Mouse (Mus musculus): ENCODE measurements around the gene Gm45717. TPM values are rescaled to one million over a fixed set of nuclear protein-coding genes. Genes with fewer than 3 reads are reported as not detected.

The Gm45717 gene
- polyA plus RNA-seq, 1 experiment from 2014 or later = not detected

GRCm38 (mm10) chr7:140912846-140913482 lies 42.8 kb downstream of the Gm45717 start:
- Histone ChIP-seq H3K27me3 (replicated peaks; ENCODE audit: control insufficient read depth, insufficient read depth, low read length) (no peaks in the 10 kb centered on the region), H3K36me3 (ENCODE audit: control insufficient read depth, insufficient read depth, low read length) (no peaks in the 10 kb centered on the region), H3K9me3 (ENCODE audit: control insufficient read depth, low read length) (no peaks in the 10 kb centered on the region), H3K9ac (ENCODE audit: low read depth, low read length) (no peak overlapping the region), H3K4me2 (no peak overlapping the region), H3K4me1 (replicated peaks; ENCODE audit: control insufficient read depth, insufficient read depth, low read length) (peaks cover 6% of the 10 kb centered on the region), H3K4me3 (ENCODE audit: low read depth, low read length) (no peak overlapping the region), H3K27ac (ENCODE audit: low read depth, low read length) (peak overlapping the region; percentile 54)
- WGBS = 78% methylated on average over 5 of the region's 5 CpGs
- DNase-seq (ENCODE audit: low spot score) (no peak), ATAC-seq (replicated peaks; ENCODE audit: low FRiP score) (no peak)

GRCm38 (mm10) chr7:140912293-140912692 lies 43.4 kb downstream of the Gm45717 start:
- no peak overlapping the region for H3K4me2 ChIP-seq
- ATAC-seq (replicated peaks; ENCODE audit: low FRiP score) = no peak
- no peaks in the 10 kb centered on the region for H3K9me3 ChIP-seq (ENCODE audit: control insufficient read depth, low read length)
- H3K27ac ChIP-seq (ENCODE audit: low read depth, low read length) = no peak overlapping the region
- no peak overlapping the region for H3K4me3 ChIP-seq (ENCODE audit: low read depth, low read length)
- no peaks in the 10 kb centered on the region for H3K36me3 ChIP-seq (ENCODE audit: control insufficient read depth, insufficient read depth, low read length)
- no peak overlapping the region for H3K9ac ChIP-seq (ENCODE audit: low read depth, low read length)
- no peaks in the 10 kb centered on the region for H3K27me3 ChIP-seq (replicated peaks; ENCODE audit: control insufficient read depth, insufficient read depth, low read length)
- no peak for DNase-seq (ENCODE audit: low spot score)
- H3K4me1 ChIP-seq (replicated peaks; ENCODE audit: control insufficient read depth, insufficient read depth, low read length) = peaks cover 6% of the 10 kb centered on the region
- WGBS = 61% methylated on average over 3 of the region's 3 CpGs

- Histone ChIP-seq H3K36me3 (ENCODE audit: control insufficient read depth, insufficient read depth, low read length) (no peaks in the 10 kb centered on the region), H3K4me1 (replicated peaks; ENCODE audit: control insufficient read depth, insufficient read depth, low read length) (peaks cover 6% of the 10 kb centered on the region), H3K27ac (ENCODE audit: low read depth, low read length) (peak overlapping the region; percentile 14), H3K9ac (ENCODE audit: low read depth, low read length) (no peak overlapping the region), H3K27me3 (replicated peaks; ENCODE audit: control insufficient read depth, insufficient read depth, low read length) (no peaks in the 10 kb centered on the region), H3K4me2 (peak overlapping the region; percentile 76), H3K9me3 (ENCODE audit: control insufficient read depth, low read length) (no peaks in the 10 kb centered on the region), H3K4me3 (ENCODE audit: low read depth, low read length) (peak overlapping the region; percentile 39)
- 2% methylated on average over 19 of the region's 19 CpGs for WGBS
- ATAC-seq (replicated peaks; ENCODE audit: low FRiP score) (peak; percentile 68), DNase-seq (ENCODE audit: low spot score) (peak; percentile 70)
Measured at GRCm38 (mm10) chr7:140908634-140909107, 47.1 kb downstream of the Gm45717 start.

GRCm38 (mm10) chr7:140908181-140908580 lies 47.6 kb downstream of the Gm45717 start:
- Histone ChIP-seq H3K36me3 (ENCODE audit: control insufficient read depth, insufficient read depth, low read length) (no peaks in the 10 kb centered on the region), H3K4me1 (replicated peaks; ENCODE audit: control insufficient read depth, insufficient read depth, low read length) (peaks cover 6% of the 10 kb centered on the region), H3K27me3 (replicated peaks; ENCODE audit: control insufficient read depth, insufficient read depth, low read length) (no peaks in the 10 kb centered on the region), H3K4me2 (peak overlapping the region; percentile 76), H3K4me3 (ENCODE audit: low read depth, low read length) (no peak overlapping the region), H3K9me3 (ENCODE audit: control insufficient read depth, low read length) (no peaks in the 10 kb centered on the region), H3K9ac (ENCODE audit: low read depth, low read length) (no peak overlapping the region), H3K27ac (ENCODE audit: low read depth, low read length) (peak overlapping the region; percentile 14; the same call in 1 of the 2 replicates)
- ATAC-seq (replicated peaks; ENCODE audit: low FRiP score) (no peak), DNase-seq (ENCODE audit: low spot score) (no peak)
- WGBS = 40% methylated on average over 7 of the region's 7 CpGs

GRCm38 (mm10) chr7:140907697-140908096 lies 48.0 kb downstream of the Gm45717 start:
- Histone ChIP-seq H3K9ac (ENCODE audit: low read depth, low read length) (no peak overlapping the region), H3K27me3 (replicated peaks; ENCODE audit: control insufficient read depth, insufficient read depth, low read length) (no peaks in the 10 kb centered on the region), H3K4me3 (ENCODE audit: low read depth, low read length) (no peak overlapping the region), H3K4me2 (no peak overlapping the region), H3K27ac (ENCODE audit: low read depth, low read length) (peak overlapping the region; percentile 14), H3K4me1 (replicated peaks; ENCODE audit: control insufficient read depth, insufficient read depth, low read length) (peaks cover 6% of the 10 kb centered on the region), H3K9me3 (ENCODE audit: control insufficient read depth, low read length) (no peaks in the 10 kb centered on the region), H3K36me3 (ENCODE audit: control insufficient read depth, insufficient read depth, low read length) (no peaks in the 10 kb centered on the region)
- DNase-seq (ENCODE audit: low spot score) = no peak
- WGBS = 71% methylated on average over 7 of the region's 7 CpGs
- no peak for ATAC-seq (replicated peaks; ENCODE audit: low FRiP score)

GRCm38 (mm10) chr7:140907131-140907530 lies 48.6 kb downstream of the Gm45717 start:
- H3K36me3 ChIP-seq (ENCODE audit: control insufficient read depth, insufficient read depth, low read length) = no peaks in the 10 kb centered on the region
- WGBS = 76% methylated on average over 13 of the region's 13 CpGs
- H3K4me2 ChIP-seq = no peak overlapping the region
- no peak for DNase-seq (ENCODE audit: low spot score)
- ATAC-seq (replicated peaks; ENCODE audit: low FRiP score) = no peak
- no peak overlapping the region for H3K9ac ChIP-seq (ENCODE audit: low read depth, low read length)
- no peaks in the 10 kb centered on the region for H3K9me3 ChIP-seq (ENCODE audit: control insufficient read depth, low read length)
- H3K27ac ChIP-seq (ENCODE audit: low read depth, low read length) = no peak overlapping the region; the same call in 1 of the 2 replicates
- H3K4me3 ChIP-seq (ENCODE audit: low read depth, low read length) = no peak overlapping the region
- peaks cover 6% of the 10 kb centered on the region for H3K4me1 ChIP-seq (replicated peaks; ENCODE audit: control insufficient read depth, insufficient read depth, low read length)
- no peaks in the 10 kb centered on the region for H3K27me3 ChIP-seq (replicated peaks; ENCODE audit: control insufficient read depth, insufficient read depth, low read length)

GRCm38 (mm10) chr7:140905642-140906081 lies 50.1 kb downstream of the Gm45717 start:
- Histone ChIP-seq H3K27ac (ENCODE audit: low read depth, low read length) (peak overlapping the region; percentile 52), H3K4me3 (ENCODE audit: low read depth, low read length) (no peak overlapping the region), H3K9ac (ENCODE audit: low read depth, low read length) (0 out of 2 replicates have a peak overlapping the region, but pooled peaks have one; percentile 20), H3K27me3 (replicated peaks; ENCODE audit: control insufficient read depth, insufficient read depth, low read length) (no peaks in the 10 kb centered on the region), H3K4me2 (peak overlapping the region; percentile 42), H3K4me1 (replicated peaks; ENCODE audit: control insufficient read depth, insufficient read depth, low read length) (peaks cover 6% of the 10 kb centered on the region), H3K9me3 (ENCODE audit: control insufficient read depth, low read length) (no peaks in the 10 kb centered on the region), H3K36me3 (ENCODE audit: control insufficient read depth, insufficient read depth, low read length) (no peaks in the 10 kb centered on the region)
- WGBS = 49% methylated on average over 2 of the region's 2 CpGs
- DNase-seq (ENCODE audit: low spot score) (no peak), ATAC-seq (replicated peaks; ENCODE audit: low FRiP score) (peak; percentile 30)

GRCm38 (mm10) chr7:140903212-140903611 lies 52.5 kb downstream of the Gm45717 start:
- no peaks in the 10 kb centered on the region for H3K9me3 ChIP-seq (ENCODE audit: control insufficient read depth, low read length)
- no peak overlapping the region for H3K27ac ChIP-seq (ENCODE audit: low read depth, low read length)

More at GRCm38 (mm10) chr7:140903212-140903611, 52.5 kb downstream of the Gm45717 start:
- Histone ChIP-seq H3K9ac (ENCODE audit: low read depth, low read length) (no peak overlapping the region), H3K4me2 (no peak overlapping the region), H3K4me3 (ENCODE audit: low read depth, low read length) (no peak overlapping the region), H3K36me3 (ENCODE audit: control insufficient read depth, insufficient read depth, low read length) (peaks cover 5% of the 10 kb centered on the region), H3K27me3 (replicated peaks; ENCODE audit: control insufficient read depth, insufficient read depth, low read length) (no peaks in the 10 kb centered on the region), H3K4me1 (replicated peaks; ENCODE audit: control insufficient read depth, insufficient read depth, low read length) (no peaks in the 10 kb centered on the region; the same call in 1 of the 2 replicates)
- 30% methylated on average over 13 of the region's 13 CpGs for whole genome bisulfite sequencing
- peak; percentile 79 for DNase-seq (ENCODE audit: low spot score)
- peak; percentile 46 for ATAC-seq (replicated peaks; ENCODE audit: low FRiP score)

All from liver, embryonic 11.5 days (tissue).